Mouse (Mus musculus): ENCODE measurements around the gene Casp8.
"Not testable (repeated sequence)": the region's sequence is repeated elsewhere in the genome, so short reads cannot be mapped to it uniquely, and the experiment has no call there.

The Casp8 gene

DNA sequence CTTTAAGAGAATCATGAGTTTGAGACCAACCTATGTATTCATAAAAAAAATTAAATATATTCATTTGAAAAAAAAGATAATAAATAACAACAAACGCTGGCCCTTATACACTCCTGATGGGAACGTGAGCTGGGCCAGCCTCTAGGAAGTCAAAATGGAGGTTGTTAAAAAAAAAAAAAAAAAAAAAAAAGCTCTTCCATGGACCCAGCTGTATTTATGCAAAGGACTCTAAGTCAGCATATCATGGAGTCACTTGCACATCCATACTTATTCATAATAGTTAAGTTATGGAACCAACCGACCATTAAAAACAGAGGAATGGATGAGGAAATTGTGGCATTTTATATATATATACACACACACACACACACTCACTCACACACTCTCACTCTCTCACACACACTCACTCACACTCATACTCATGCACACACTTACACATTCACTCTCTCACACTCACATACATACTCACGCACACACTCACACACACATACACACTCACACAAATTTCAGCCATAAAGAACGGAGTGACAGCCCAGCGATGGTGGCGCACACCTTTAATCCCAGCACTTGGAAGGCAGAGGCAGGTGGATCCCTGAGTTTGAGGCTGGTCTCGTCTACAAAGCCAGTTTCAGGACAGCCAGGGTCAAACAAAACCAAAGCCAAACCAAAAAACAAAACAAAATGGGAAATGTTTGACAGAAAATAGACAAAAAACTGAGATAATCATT is 6.5 kb downstream of the Casp8 start:
- no peak for DNase-seq

- peak; percentile 70 to 80 for DNase-seq
Observed at GRCm38 (mm10) chr1:58802322-58803273, 7.4 kb downstream of the Casp8 start.

DNA sequence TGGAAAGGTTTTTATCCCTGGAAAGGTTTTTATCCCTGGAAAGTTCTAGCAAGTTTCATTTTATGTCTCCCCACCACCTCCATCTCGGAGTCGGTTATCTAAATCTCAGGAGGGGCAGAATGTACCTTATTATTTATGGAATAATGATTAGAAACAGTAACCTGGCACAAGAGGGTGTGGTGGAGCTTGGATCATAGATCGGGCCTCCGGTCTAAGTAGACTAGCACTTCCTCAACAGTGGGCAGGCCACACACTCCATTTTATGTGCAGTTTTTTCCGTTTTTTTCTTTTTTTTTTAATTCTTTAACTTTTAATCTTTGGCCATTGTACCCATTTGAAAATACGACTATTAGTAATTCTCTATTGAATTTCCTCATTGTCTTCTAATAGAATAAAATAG is 8.4 kb downstream of the Casp8 start:
- no peak for DNase-seq

GRCm38 (mm10) chr1:58806651-58807050 is 11.5 kb downstream of the Casp8 start:
- DNase-seq: no peak

DNA sequence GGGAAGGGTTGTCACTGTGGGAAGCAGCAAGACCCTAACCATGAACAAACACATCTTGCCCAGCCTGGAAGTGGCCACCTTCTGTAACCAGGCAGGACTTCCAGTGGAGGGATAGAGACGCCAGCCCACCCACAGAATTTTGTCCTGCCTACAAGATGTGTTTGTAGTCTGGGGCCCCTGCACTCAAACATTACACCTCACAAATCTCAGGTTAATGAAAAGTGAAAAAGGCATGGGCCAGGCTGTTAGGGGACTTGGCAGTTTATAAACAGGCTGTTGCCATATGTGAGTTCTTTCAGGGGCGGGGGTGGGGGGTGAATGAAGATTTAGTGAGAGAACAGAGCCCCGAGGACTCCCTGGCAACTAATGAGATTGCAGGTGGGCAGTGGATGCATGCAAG is 31.1 kb downstream of the Casp8 start:
- no peak for DNase-seq

GRCm38 (mm10) chr1:58830741-58831140 is 35.6 kb downstream of the Casp8 start:
- DNase-seq: no peak

GRCm38 (mm10) chr1:58832198-58832597 is 37.0 kb downstream of the Casp8 start:
- DNase-seq: no peak

DNA sequence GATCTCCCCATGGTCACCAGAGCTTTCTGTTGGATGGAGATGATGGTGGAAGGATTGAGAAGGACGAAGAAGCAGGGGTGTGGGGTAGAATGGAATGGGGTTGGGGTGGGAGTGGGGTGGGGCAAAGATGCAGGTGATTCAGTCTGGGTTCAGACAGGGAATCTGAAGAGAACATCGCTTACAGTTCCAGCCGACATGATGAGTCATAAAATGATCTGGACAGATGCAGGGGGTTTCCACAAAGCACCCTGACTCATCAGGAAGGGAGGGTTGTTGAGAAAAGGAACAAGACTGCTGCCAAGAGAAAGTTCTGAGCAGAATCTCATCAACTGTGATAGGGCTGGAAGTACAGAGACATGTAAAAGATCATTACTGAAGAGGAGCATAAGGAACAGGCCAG is 61.6 kb downstream of the Casp8 start:
- DNase-seq: not testable (repeated sequence)

DNA sequence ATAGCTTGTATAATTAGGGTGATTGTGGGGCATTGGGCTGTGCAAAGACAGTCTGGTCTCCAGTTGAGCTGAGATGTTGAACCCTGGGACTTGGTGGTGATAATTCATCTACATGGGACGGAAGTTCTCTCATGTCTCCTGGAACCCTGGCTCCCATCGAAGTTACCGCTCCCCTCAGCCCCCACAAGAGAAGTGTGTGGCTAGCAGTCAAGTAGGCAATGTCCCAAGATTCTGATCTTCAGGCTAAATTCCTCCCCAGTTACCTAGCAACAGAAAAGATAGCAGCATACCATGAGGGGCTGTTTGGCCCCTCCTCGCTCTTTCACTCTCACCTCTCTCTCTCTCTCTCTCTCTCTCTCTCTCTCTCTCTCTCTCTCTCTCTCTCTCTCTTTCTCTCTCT is 64.0 kb downstream of the Casp8 start:
- not testable (repeated sequence) for DNase-seq

- peak; percentile 6 to 24 for DNase-seq
Observed at GRCm38 (mm10) chr1:58859738-58860365, 64.7 kb downstream of the Casp8 start.

DNA sequence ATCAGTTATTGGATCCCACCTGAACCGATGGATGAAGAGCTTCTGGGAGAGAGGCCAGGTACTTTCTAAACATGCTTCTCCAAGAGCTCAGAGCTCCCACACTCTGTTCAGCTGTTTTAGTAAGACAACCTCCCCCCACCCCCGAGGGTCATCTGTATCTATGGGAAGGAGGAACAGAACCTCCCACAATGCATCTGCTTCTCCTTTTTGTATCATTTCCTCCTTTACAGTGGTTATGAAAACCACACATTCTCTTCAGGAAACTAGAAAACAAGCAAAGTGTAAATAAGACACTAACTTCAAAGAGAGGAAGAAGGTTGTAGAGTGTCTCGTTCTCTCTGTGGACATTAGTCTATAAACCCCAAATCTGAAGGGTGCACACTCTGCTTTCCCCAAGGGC is 65.4 kb downstream of the Casp8 start:
- not testable (repeated sequence) for DNase-seq

GRCm38 (mm10) chr1:58876500-58876899 is 81.3 kb downstream of the Casp8 start:
- not testable (repeated sequence) for DNase-seq

DNA sequence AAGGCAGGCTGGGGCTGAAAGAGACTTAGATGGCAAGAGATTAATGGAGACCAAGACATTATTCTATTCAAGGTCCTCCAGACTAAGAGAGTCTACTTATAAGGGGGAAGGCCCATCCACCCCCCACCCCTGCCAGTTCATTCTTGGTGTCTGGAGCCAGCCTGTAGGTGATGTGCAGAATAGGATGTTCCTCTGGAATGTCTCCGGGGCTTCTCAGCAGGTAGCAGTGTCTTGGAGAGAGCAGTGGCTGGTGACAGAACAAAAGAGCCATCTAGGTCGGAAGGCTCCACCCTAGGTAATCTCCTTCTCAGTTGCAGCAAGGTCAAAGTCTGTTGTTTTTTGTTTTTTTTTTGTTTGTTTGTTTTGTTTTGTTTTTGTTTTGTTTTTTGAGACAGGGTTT is 84.1 kb downstream of the Casp8 start:
- not testable (repeated sequence) for DNase-seq

- not testable (repeated sequence) for DNase-seq
Observed at GRCm38 (mm10) chr1:58883279-58883678, 88.1 kb downstream of the Casp8 start.

DNA sequence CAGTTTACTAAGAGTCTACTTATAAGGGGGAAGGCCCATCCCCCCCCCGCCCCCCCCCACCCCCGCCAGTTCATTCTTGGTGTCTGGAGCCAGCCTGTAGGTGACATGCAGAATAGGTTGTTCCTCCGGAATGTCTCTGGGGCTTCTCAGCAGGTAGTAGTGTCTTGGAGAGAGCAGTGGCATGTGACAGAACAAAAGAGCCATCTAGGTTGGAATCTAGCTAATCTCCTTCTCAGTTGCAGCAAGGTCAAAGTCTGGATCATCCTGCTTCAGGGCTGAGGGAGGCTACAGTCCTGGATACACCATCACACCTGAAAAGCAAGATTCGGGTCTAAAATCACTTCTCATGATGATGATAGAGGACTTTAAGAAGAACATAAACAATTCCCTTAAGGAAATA is 90.5 kb downstream of the Casp8 start:
- no peak for DNase-seq

GRCm38 (mm10) chr1:58889826-58890546 is 94.8 kb downstream of the Casp8 start:
- no peak for DNase-seq

DNA sequence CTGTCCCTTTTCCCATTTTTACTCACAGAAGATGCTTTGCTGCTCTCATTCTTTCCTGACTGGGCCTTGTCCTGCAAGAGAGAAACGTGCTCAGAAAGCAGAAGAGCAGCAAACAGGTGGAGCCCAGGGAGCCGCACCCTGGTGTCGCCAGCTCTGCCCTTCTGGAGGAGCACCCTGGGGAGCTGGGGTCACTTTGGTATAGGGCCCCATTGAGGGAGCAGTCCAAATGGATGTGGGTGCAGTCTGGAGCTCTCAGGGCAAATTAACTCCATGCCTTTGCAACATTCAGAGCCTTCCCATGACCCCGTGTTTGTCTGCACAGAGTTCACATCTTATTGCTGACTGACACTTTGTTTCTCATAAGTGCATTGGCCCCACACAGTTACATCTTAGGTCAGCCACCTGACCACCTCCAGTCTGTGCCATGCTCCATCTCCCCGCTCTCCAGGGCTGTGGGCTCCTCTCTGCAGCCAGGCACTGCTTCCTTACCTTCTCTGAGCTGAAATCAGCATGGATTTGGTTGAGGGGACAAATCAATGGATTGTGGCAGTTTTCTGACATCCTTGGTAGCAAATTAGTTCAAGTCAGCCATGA is 95.6 kb downstream of the Casp8 start:
- DNase-seq: not testable (repeated sequence)

- DNase-seq: not testable (repeated sequence)
Observed at GRCm38 (mm10) chr1:58891481-58892170, 96.5 kb downstream of the Casp8 start.

DNA sequence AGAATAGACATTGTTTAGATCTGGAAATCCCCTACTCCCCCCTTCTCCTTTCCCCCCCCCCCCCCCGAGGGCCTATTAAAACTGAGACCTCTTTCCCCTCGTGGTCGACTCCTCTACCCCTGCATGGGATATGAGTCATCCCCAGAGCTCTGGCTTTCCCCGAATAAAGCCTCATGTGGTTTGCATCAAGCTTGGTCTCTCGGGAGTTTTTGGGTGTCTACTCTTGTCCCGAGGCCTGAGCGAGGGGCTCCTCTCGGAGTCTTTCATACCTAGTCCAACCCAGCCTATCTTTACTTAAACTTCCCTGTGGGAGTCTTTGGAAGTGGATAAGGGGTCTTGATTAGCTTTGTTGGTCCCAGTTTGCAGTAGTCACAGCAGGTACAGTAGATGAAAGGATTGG is 97.2 kb downstream of the Casp8 start:
- DNase-seq: not testable (repeated sequence)

Data from thymus, adult 18-20 months (tissue).